Mouse (Mus musculus): ENCODE results near the gene Dynlt1b. TPM values are rescaled to one million over a fixed set of nuclear protein-coding genes. Genes with fewer than 3 reads are reported as not detected.
A peak's percentile ranks its signal among the peaks of the same experiment; 100 is the strongest.
"Not testable (repeated sequence)": the region's sequence is repeated elsewhere in the genome, so short reads cannot be mapped to it uniquely, and the experiment has no call there.

The Dynlt1b gene
- polyA plus RNA-seq, 1 experiment: 112 TPM

- not testable (repeated sequence) for H3K27ac ChIP-seq (ENCODE audit: insufficient read depth, low read length); H3K36me3 ChIP-seq (ENCODE audit: control insufficient read depth, insufficient read depth, low read length); H3K4me1 ChIP-seq (ENCODE audit: control insufficient read depth, insufficient read depth, insufficient read length); DNase-seq (ENCODE audit: low read depth in 1 of 2, low spot score in 2 of 2); H3K4me3 ChIP-seq (ENCODE audit: extremely low read depth, insufficient read depth, insufficient read length); H3K27me3 ChIP-seq (ENCODE audit: control insufficient read depth, insufficient read depth, low read length)
- WGBS: 14% methylated on average over 3 of the region's 3 CpGs
Observed at GRCm38 (mm10) chr17:6422805-6423204, 7.1 kb upstream of the Dynlt1b start.

GRCm38 (mm10) chr17:6424294-6424980, 5.5 kb upstream of the Dynlt1b start:
- H3K4me1 ChIP-seq (ENCODE audit: control insufficient read depth, insufficient read depth, insufficient read length); H3K27me3 ChIP-seq (ENCODE audit: control insufficient read depth, insufficient read depth, low read length); H3K36me3 ChIP-seq (ENCODE audit: control insufficient read depth, insufficient read depth, low read length); H3K4me3 ChIP-seq (ENCODE audit: extremely low read depth, insufficient read depth, insufficient read length); H3K27ac ChIP-seq (ENCODE audit: insufficient read depth, low read length); DNase-seq (ENCODE audit: low read depth in 1 of 2, low spot score in 2 of 2): not testable (repeated sequence)
- 31% methylated on average over 12 of the region's 12 CpGs for WGBS

- WGBS: 74% methylated on average over 3 of the region's 3 CpGs
- not testable (repeated sequence) for H3K4me3 ChIP-seq (ENCODE audit: extremely low read depth, insufficient read depth, insufficient read length); H3K27me3 ChIP-seq (ENCODE audit: control insufficient read depth, insufficient read depth, low read length); H3K36me3 ChIP-seq (ENCODE audit: control insufficient read depth, insufficient read depth, low read length); H3K4me1 ChIP-seq (ENCODE audit: control insufficient read depth, insufficient read depth, insufficient read length); DNase-seq (ENCODE audit: low read depth in 1 of 2, low spot score in 2 of 2); H3K27ac ChIP-seq (ENCODE audit: insufficient read depth, low read length)
Observed at GRCm38 (mm10) chr17:6425325-6425724, 4.6 kb upstream of the Dynlt1b start.

GRCm38 (mm10) chr17:6426869-6427268, 3.0 kb upstream of the Dynlt1b start:
- H3K4me3 ChIP-seq (ENCODE audit: extremely low read depth, insufficient read depth, insufficient read length); H3K4me1 ChIP-seq (ENCODE audit: control insufficient read depth, insufficient read depth, insufficient read length); H3K27ac ChIP-seq (ENCODE audit: insufficient read depth, low read length); H3K27me3 ChIP-seq (ENCODE audit: control insufficient read depth, insufficient read depth, low read length); H3K36me3 ChIP-seq (ENCODE audit: control insufficient read depth, insufficient read depth, low read length); DNase-seq (ENCODE audit: low read depth in 1 of 2, low spot score in 2 of 2): not testable (repeated sequence)
- 42% methylated on average over 6 of the region's 8 CpGs for WGBS

- H3K36me3 ChIP-seq (ENCODE audit: control insufficient read depth, insufficient read depth, low read length); H3K4me1 ChIP-seq (ENCODE audit: control insufficient read depth, insufficient read depth, insufficient read length); H3K4me3 ChIP-seq (ENCODE audit: extremely low read depth, insufficient read depth, insufficient read length); DNase-seq (ENCODE audit: low read depth in 1 of 2, low spot score in 2 of 2); H3K27ac ChIP-seq (ENCODE audit: insufficient read depth, low read length); H3K27me3 ChIP-seq (ENCODE audit: control insufficient read depth, insufficient read depth, low read length): not testable (repeated sequence)
- WGBS: 75% methylated on average over 2 of the region's 2 CpGs
Observed at GRCm38 (mm10) chr17:6428926-6429325, 986 bp upstream of the Dynlt1b start.

- peak overlapping the region; percentile 69 for H3K4me3 ChIP-seq (ENCODE audit: extremely low read depth, insufficient read depth, insufficient read length)
- not testable (repeated sequence) for H3K4me1 ChIP-seq (ENCODE audit: control insufficient read depth, insufficient read depth, insufficient read length); DNase-seq (ENCODE audit: low read depth in 1 of 2, low spot score in 2 of 2); H3K27me3 ChIP-seq (ENCODE audit: control insufficient read depth, insufficient read depth, low read length); H3K36me3 ChIP-seq (ENCODE audit: control insufficient read depth, insufficient read depth, low read length)
- WGBS: 1% methylated on average over 9 of the region's 9 CpGs
- H3K27ac ChIP-seq (ENCODE audit: insufficient read depth, low read length): peak overlapping the region; percentile 85
Observed at GRCm38 (mm10) chr17:6430410-6431001, 594 bp downstream of the Dynlt1b start.

- WGBS: 87% methylated on average over 3 of the region's 4 CpGs
Observed at GRCm38 (mm10) chr17:6432456-6432855, 2.5 kb downstream of the Dynlt1b start.

GRCm38 (mm10) chr17:6433691-6434090, 3.8 kb downstream of the Dynlt1b start:
- H3K4me1 ChIP-seq (ENCODE audit: control insufficient read depth, insufficient read depth, insufficient read length); H3K27ac ChIP-seq (ENCODE audit: insufficient read depth, low read length); H3K4me3 ChIP-seq (ENCODE audit: extremely low read depth, insufficient read depth, insufficient read length); DNase-seq (ENCODE audit: low read depth in 1 of 2, low spot score in 2 of 2); H3K36me3 ChIP-seq (ENCODE audit: control insufficient read depth, insufficient read depth, low read length); H3K27me3 ChIP-seq (ENCODE audit: control insufficient read depth, insufficient read depth, low read length): not testable (repeated sequence)
- 87% methylated on average over 3 of the region's 3 CpGs for WGBS

More at GRCm38 (mm10) chr17:6432456-6432855, 2.5 kb downstream of the Dynlt1b start:
- not testable (repeated sequence) for H3K27me3 ChIP-seq (ENCODE audit: control insufficient read depth, insufficient read depth, low read length); H3K36me3 ChIP-seq (ENCODE audit: control insufficient read depth, insufficient read depth, low read length); H3K27ac ChIP-seq (ENCODE audit: insufficient read depth, low read length); H3K4me1 ChIP-seq (ENCODE audit: control insufficient read depth, insufficient read depth, insufficient read length); DNase-seq (ENCODE audit: low read depth in 1 of 2, low spot score in 2 of 2); H3K4me3 ChIP-seq (ENCODE audit: extremely low read depth, insufficient read depth, insufficient read length)

GRCm38 (mm10) chr17:6438080-6438479, 8.2 kb downstream of the Dynlt1b start:
- not testable (repeated sequence) for H3K27me3 ChIP-seq (ENCODE audit: control insufficient read depth, insufficient read depth, low read length); DNase-seq (ENCODE audit: low read depth in 1 of 2, low spot score in 2 of 2); H3K4me3 ChIP-seq (ENCODE audit: extremely low read depth, insufficient read depth, insufficient read length); H3K36me3 ChIP-seq (ENCODE audit: control insufficient read depth, insufficient read depth, low read length); H3K4me1 ChIP-seq (ENCODE audit: control insufficient read depth, insufficient read depth, insufficient read length); H3K27ac ChIP-seq (ENCODE audit: insufficient read depth, low read length)
- WGBS: 82% methylated on average over 6 of the region's 6 CpGs

GRCm38 (mm10) chr17:6439913-6440312, 10.0 kb downstream of the Dynlt1b start:
- DNase-seq (ENCODE audit: low read depth in 1 of 2, low spot score in 2 of 2); H3K4me1 ChIP-seq (ENCODE audit: control insufficient read depth, insufficient read depth, insufficient read length); H3K27ac ChIP-seq (ENCODE audit: insufficient read depth, low read length); H3K27me3 ChIP-seq (ENCODE audit: control insufficient read depth, insufficient read depth, low read length); H3K36me3 ChIP-seq (ENCODE audit: control insufficient read depth, insufficient read depth, low read length); H3K4me3 ChIP-seq (ENCODE audit: extremely low read depth, insufficient read depth, insufficient read length): not testable (repeated sequence)
- 96% methylated on average over 11 of the region's 13 CpGs for WGBS

GRCm38 (mm10) chr17:6440493-6441077, 10.7 kb downstream of the Dynlt1b start:
- not testable (repeated sequence) for H3K27me3 ChIP-seq (ENCODE audit: control insufficient read depth, insufficient read depth, low read length); H3K4me3 ChIP-seq (ENCODE audit: extremely low read depth, insufficient read depth, insufficient read length); H3K36me3 ChIP-seq (ENCODE audit: control insufficient read depth, insufficient read depth, low read length); H3K4me1 ChIP-seq (ENCODE audit: control insufficient read depth, insufficient read depth, insufficient read length); DNase-seq (ENCODE audit: low read depth in 1 of 2, low spot score in 2 of 2); H3K27ac ChIP-seq (ENCODE audit: insufficient read depth, low read length)
- WGBS: 94% methylated on average over 13 of the region's 13 CpGs
